Mouse (Mus musculus) retina, adult 2 months (tissue): ENCODE data around the gene Clcn2.

Experiments
- DNase-seq: peaks from one replicate; pipeline ENCODE4 v3.0.0-alpha.2; 2012; ENCODE audit warnings: low read depth, low spot score

The Clcn2 gene

DNA sequence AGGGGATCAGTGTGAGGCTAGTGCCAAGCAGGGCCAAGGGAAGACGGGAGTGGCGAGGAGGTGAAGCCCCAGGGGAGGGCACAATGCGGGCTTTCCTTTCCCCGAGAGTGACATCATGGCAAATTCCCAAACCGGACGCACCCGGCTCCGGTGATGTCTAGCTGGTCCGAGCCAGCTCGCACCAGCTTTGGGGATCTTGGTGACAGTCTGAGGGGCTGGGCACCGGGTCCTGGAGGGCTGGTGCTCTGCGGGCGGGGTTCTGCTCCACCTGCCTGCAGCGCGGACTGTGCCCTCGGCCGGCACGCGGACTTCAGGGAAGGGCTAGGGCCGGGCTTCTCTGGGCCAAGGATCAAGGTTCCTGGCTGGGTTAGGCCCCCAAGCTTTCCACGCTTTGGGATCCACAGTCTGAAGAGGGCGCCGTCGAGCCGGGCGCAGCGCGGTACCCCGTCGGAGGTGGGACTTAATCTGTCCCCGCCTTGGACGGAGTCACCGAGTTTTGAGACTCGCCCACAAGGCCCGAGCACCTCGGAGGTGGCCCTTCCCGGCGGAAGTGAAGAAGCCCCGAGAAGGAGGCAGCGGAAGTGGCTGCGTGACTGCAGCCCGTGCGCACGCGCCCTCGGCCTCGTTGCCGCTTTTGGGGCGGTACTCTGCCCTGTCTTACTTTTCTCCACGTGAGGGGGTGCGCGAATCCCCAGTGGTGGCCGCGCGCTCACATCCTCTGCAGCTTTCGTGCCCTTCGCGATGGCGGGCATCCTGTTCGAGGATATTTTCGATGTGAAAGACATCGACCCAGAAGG lies at the start of gene Clcn2, which contains the start of gene Polr2h:
TSS of gene Clcn2 (minus strand) at position 566 of the 797 bp plus-strand sequence.
TSS of gene Polr2h (plus strand) at position 485 of the 797 bp plus-strand sequence.
- peak; percentile 77 for DNase-seq

DNA sequence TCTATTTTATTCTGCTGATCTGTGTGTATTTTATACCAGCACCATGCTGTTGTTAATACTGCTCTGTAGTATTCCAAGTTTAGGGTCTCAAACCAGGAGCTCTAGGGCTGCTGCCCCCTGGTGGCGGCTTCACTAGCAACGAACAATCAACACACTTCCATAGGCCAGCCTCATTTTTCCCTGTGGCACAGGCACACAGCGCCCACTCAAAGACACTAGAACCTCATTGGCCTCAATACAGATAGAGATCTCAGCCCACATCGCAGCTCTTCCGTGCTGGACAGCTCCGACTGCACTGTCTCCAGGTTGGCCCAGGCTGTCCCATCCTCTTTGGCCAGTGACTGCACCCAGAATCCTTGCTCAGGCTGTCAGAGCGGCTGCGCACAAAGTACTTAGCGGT lies 47.7 kb upstream of the Clcn2 start:
- peak; percentile 8 for DNase-seq

DNA sequence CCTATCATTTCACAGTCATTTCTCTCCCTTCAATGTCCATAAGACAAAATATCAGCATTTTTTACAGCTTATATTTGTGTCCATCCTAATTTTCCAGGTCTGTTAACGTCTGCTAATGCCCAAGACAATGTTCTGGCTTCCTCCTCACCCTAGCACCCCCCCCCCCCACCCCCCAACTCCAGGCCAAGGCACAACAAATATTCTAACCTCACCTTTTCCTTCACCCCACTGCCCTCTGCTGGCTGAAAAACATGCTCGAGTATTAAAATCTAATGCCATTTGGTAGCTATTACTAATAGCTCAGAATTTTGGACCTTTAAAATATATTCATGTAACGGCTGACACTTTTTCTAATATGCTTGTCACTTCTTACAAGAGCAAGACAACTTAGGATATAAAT lies 44.1 kb upstream of the Clcn2 start:
- DNase-seq: peak; percentile 9

DNA sequence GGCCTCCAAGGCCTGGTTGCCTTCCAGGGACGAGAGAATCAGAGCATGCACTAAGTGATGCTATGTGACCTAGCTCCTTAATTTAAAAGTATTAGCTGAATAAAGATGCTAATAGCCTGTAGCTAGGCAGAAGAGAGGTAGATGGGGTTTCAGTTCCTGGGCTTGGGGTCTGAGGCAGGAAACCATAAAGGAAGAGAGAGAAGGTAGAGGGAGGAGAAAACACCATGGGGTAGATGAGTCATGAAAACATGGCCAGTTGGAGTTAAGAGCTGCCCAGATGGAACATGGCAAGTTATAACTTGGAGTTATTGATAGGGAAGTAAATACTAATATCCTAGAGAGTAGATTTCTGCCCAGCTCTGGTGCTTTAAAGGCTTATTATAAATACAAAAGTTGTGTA lies 39.8 kb upstream of the Clcn2 start:
- no peak for DNase-seq

DNA sequence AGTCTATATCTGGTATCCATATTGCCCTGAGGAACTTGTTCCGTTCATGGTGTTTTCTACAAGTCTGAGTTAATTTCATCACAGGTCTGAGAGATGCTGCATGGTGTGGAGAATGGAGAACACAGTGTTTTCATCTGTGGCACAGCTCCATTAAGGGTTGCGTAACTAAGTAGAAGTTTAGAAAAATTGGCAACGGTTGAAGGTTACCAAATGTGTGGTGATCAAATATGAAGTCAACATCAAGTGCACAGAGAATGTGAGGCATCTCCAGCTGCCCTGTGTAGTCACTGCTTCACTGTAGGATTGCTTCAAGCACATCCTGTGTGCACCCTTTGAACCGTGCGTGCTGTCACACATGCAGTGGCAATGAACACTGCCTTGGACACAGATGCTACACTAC lies 38.5 kb upstream of the Clcn2 start:
- DNase-seq: no peak

DNA sequence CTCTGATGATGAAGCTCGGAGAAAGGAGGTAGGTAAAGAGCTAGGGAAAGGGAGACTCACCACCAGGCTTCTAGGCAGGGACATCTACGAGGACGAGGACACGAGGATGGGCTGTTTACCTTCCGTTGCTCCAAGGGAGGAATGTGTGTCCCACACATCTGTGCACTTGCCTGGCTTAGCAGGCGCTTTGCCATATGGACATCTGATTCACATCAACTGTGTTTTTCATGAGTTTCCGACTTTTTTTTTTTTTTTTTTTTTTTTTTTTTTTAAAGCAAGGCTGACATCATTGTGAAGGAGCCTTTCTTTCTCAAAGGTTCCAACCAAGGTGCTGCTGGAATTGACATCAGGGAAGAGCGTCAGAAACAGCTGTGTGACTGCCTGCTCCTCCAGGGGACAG lies 33.0 kb upstream of the Clcn2 start:
- no peak for DNase-seq

DNA sequence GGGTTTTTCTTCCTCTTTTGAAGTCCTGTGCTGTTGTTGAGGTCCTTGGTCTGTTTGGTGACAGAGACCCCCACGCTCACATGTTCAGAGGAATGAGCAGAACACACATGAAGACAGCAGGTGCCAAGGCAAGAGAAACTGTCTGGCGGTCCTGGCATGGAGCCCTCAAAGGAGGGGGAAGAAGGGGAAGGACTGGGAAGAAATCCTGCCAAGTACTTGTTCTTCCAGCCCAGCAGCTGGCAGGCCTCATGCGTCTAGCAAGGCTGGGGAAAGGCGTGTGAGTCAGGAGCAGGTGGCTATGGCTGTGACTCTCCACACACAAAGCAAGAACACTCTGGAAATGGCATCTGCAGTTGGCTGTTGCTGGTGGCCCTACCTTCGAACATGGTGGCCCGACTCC lies 29.1 kb upstream of the Clcn2 start:
- DNase-seq: no peak

DNA sequence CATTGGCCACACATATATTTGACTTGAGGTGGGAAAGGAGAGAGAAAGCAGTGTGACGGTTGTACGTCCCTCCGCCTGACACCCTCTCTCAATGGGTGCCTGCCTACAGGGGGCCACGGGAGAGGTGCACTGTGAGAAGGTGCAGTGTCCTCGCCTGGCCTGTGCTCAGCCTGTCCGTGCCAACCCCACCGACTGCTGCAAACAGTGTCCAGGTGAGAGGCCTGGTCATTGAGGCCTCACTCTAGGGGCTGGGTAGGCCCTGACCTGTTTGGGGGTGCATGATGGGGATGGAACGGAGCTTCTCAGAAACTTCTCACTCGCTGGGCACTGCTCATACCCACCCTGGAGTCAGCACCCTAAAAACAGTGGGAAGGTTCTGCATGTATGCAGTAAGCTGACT lies 22.3 kb upstream of the Clcn2 start:
- DNase-seq: no peak

DNA sequence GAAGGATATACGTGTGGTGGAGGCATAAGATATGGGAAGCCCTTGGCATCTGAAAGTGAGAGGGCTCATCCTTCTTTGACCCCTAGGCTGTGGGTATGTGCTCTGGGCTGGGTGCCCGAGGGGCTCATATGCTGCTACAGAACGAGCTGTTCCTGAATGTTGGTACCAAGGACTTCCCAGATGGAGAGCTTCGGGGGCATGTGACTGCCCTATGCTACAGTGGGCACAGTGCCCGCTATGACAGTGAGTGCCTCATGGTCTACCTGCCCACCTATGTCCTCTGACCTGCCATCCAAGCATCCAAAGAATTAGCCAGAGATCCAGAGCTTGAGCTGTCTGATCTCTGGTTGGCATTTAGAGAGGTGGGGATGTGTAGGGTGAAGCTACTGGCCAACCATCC lies 19.3 kb upstream of the Clcn2 start:
- no peak for DNase-seq

DNA sequence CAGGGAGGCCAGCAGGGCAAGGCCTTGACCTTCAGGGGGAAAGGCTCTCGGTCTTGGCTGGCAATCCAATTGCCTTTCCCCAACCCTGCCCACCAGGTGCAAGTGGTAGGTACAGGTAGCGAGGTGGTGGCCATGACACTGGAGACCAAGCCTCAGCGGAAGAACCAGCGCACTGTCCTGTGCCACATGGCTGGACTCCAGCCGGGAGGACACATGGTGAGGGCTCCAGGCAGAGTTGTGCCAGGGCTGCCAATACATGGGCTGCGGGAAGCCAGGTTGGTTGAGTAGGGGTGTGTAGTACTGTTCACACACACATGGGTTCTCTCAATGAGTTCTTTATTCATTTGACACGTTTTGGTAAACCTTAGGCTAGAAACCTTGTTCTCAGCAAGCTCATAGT lies 18.6 kb upstream of the Clcn2 start:
- no peak for DNase-seq

DNA sequence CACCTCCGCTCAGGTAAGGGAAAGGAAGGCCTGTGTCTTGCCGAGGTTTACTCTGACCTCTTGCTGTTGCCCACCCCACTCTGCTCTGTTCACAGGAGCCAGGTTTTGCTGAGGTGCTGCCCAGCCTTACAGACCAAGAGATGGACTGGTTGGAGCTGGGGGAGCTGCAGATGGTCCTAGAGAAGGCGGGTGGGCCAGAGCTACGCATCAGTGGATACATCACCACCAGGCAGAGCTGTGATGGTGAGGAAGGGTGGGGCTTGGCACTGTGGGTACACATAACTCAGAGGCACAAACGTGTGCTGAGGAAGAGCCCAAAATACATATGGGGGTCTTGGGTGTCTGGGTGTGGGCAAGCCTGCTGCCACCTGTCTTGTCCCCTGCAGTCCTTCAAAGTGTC lies 18.1 kb upstream of the Clcn2 start:
- no peak for DNase-seq

DNA sequence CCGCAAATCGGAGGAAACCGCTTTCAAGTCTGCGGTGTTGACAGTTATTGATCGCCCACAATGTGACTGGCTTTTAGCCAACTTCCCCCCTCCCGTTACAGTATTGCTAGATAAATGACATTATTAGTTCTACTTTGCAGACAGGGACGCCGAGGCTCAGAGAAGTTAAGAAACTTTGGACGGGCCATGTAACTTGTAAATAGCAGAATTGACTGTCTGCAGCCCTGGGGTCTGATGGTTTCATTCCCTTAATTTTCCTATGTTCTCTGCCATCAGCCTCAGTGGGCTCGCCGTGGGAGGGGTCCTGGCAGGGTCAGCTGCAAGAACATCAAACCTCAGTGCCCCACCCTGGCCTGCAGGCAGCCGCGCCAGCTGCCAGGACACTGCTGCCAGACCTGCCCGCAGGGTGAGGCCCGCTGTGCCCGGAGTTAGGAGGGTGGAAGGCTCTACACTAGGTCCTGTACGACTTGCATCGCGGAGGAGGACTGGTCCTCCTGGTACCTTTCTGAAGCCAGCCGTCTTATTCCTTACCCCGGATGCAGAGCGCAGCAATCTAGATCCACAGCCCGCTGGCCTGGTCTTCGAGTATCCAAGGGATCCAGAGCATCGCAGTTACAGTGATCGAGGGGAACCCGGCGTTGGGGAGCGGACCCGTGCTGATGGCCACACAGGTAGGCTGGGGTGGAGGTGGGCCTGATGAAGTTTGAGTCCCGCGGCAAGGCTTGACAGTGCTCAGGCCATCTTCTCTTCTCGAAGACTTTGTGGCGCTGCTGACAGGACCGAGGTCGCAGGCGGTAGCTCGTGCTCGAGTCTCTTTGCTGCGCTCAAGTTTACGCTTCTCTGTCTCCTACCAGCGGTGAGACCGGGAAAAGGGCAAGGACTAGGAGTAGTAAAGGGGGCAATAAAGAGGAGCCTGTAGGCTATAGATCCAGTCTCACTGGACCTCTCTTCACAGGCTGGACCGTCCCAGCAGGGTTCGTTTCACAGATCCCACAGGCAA lies 16.5 kb upstream of the Clcn2 start, which contains the start of gene Thpo:
TSS of gene Thpo (minus strand) at position 781 of the 1,000 bp plus-strand sequence.
- no peak for DNase-seq

DNA sequence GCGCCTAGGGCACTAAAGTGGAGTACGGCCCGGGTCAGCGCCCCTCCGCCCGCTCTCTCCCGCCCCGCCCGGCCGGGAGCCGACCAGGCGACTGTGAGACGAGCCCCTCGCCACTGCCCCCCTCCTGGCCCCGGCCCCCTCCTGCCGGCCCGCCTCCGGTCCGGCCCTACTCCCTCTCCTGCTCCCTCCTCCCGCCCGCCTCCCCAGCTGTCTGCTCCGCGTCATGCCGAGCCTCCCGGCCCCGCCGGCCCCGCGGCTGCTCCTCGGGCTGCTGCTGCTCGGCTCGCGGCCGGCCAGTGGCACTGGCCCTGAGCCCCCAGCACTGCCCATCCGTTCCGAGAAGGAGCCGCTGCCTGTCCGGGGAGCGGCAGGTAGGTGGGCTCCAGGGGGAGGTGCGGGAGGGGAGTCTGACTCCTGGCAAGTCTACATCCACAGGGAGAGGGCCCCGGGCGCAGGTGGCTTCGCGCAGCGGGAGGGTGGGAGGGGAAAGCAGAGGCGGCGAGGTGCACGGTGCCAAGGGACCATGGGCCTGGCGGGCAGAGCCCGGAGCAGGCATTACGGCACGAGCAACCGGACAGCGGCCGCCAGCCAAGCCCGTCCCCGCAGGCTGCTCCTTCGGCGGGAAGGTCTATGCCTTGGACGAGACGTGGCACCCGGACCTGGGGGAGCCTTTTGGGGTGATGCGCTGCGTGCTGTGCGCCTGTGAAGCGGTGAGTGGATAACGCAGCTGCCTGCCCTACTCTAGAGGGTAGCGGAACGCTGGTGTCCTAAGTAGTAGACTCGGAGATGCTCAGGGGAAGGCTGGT lies 15.6 kb upstream of the Clcn2 start, which contains the start of gene Chrd:
TSS of gene Chrd (plus strand) at position 203 of the 806 bp plus-strand sequence.
- DNase-seq: no peak

DNA sequence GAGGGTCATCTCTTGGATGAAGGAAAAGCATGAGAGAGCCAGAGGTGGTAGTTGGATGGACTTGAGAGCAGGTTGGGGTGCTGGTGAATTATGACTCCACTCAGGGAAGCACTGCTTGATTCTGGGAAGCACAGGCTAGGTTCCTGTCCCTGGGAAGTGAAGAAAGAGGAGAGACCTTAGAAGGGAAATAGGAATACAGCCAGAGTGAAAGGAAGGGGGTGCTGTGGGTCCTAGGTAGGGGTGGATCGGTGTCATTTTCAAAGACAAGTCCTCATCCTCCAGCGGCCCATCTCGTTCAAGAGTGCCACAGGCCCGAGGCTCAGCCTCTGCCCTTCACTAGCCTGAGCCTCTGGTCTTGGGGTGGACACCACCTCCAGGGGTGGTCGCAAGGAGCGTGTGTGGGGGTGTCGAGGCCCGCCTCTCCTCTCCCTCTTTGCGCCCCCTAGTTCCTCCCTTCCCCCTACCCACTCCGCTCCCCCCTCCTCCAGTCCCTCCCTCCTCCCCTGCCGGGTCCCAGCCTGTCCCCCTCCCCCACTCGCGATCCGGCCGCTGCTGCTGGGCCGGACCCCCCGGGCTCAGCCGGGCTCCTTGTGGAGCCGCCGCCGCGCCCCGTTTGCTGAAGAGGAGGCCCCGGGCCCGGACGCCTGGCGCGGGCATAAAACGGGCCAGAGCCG lies 14.8 kb upstream of the Clcn2 start:
- no peak for DNase-seq

DNA sequence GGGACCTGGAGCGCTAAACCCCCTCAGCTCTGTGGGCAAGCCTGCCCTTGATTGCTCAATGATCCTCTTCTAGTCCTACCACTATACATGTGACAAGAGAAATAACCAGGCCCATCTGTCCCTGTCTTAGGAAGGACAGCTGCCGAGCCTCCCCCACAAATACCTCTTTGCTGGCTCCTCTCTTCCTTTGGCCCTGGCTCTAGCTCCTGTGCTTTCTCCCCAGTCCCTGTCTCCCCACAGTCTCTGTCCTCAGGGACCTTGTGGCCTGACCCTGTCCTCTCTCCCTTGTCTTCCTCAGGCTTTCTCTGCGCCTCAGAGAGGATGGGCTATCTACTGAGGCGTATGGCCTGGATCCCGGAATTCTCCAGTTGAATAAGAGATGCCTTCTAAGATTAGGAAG lies 14.1 kb upstream of the Clcn2 start:
- no peak for DNase-seq

DNA sequence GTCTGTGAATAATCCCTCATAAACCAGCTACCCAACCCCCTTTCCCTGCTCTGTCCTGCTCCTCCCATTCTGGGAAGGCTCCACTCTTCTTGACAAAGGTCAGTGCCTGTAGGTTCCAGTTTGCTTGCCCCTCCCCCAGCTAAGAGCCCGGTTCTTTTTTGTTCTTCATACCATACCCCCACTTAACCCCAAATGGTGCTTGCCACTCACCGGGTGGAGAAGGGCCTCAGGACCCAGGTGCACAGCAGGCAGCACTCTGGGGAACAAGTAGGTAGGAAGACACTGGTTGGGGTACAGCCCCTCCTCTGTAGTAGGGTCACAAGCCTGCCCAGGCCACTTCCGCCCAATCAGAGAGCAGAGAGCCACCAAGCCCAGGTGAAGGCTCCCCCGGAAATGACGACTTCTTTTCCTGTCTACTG lies 12.8 kb upstream of the Clcn2 start:
- DNase-seq: no peak

DNA sequence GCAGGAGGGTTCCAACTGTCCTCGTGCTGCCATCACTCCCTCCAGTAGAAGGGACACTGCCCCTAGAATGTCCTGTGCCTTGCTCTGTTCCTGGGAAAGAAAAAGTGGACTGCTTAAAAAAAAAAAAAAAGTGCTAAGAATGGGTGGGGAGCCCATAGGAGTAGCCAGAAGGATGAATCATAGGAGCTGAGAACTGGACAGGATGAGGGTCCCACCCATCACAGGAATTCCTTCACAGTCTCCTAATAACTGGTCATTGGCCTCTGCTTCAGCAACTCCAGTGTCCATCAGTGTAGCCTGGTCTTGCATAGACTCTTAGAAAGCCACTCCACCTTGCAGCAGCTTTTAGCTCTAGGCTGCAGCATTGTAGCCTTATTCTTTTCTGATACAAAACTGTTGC lies 8.8 kb upstream of the Clcn2 start:
- DNase-seq: no peak

DNA sequence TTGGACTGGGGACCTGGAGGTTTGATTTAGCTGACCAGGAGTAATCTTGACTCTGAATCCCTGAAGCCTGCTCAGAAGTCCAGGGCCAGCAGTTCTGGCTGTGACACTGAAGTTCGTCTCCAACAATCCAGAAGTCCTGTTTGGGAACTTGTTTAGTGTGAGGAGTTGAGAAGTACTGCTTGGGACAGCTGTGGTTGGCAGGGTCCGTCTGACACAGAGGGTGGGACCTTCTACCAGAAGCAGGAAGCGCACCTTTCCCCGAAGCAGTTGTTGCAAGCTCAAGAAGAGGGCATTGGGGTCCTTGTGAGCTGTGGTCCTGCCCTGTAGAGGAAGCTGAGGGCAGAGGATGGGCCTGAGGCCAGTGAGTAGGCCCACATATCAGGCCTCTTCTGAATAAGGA lies 8.2 kb upstream of the Clcn2 start:
- DNase-seq: no peak

DNA sequence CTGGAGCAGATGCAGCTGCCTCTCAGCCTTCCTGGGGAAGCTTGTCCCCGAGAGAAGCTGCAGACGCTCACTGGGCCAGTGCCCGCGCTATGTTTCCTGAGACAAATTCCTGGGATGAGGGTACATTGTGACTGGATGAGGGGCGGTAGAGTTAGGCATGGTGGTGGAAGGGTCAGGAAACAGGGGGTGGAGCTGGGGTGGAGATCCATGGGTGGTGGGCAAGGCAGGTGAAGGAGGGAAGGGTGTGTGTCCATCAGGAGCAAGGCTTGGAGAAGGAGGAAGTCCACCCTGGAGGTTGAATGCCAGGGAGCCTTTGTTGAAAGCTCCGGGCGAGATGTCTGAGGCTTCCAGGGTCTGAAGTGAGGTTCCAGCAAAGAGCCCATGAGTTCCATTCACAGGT lies 7.8 kb upstream of the Clcn2 start:
- DNase-seq: no peak

DNA sequence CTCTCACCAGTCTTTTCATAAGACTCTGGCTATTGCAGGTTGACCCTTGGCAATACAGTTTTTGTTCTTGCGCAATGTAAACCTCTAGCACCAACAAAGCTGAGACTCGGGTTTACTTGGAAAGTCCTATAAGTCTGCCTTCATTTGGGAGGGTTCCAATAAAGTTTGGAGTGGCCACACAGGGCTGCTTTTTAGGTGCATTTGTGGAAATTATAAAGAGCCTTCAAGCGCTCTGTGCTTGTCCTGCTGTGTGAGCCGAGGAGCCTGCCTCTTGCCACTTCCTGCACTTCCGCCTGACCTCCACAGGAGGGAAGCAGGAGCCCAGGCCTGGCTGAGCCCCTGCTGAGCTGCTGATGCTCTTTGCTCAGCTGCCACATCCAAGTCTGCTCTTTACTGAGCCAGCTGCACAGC lies 6.8 kb upstream of the Clcn2 start:
- no peak for DNase-seq

DNA sequence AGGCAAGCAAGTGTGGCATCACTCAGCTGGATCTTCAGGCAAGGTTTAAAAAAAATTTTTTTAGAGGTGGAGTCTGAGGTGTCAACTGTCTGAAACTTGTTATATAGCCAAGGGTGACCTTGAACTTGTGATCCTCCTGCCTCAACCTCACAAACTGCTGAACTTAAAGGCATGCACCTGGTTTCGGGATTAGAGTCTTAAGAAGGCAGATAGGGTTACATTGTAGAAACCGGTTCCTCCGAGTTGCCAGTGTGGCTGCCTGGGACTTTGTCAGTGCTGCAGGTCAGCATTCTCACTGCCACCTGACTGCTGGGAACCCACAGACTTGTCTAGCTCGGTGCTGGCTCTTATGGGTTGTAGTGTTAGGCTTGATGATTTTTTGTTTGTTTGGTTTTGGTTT lies 5.7 kb upstream of the Clcn2 start:
- no peak for DNase-seq
